Mouse (Mus musculus) E14TG2a.4 (cell line): Measurements from ENCODE around the gene Usp3.

Source experiments
- CTCF ChIP-seq: conservative IDR thresholded peaks from 2 replicates; pipeline ENCODE4 v1.5.1; 2014; ENCODE audit warnings: low read length
- NANOG ChIP-seq: IDR thresholded peaks from 2 replicates; pipeline ENCODE4 v1.6.1; 2014; ENCODE audit warnings: borderline replicate concordance, low read length, mixed read lengths
- POU5F1 ChIP-seq: IDR thresholded peaks from 2 replicates; pipeline ENCODE4 v1.6.1; 2014; ENCODE audit warnings: low read length, borderline replicate concordance

- TF ChIP-seq CTCF (no peak), NANOG (no peak), POU5F1 (no peak)
Measured at GRCm38 (mm10) chr9:66601006-66601405, 8.1 kb upstream of the Usp3 start.
